Comparison of ENCODE assay signal across 9 mouse cellular contexts in genomic region chr16:17723325-17723626, GRCm38 (mm10). TPM values are rescaled to one million over a fixed set of nuclear protein-coding genes. Genes with fewer than 3 reads are reported as not detected.
DNase-seq lines count a peak whose midpoint lies in the region; ATAC-seq lines count a peak whose summit lies in the region.
"Had no signal": no experiment of that assay in that cellular context is flagged by ENCODE, and none has a peak within 500 bp of the region (broad histone marks: within the 10 kb centered on the region; RNA-seq: fewer than 3 reads in every experiment).

No protein-coding gene starts in this region.

- no peak for ATAC-seq in forebrain, embryonic 14.5 days
- no peak for ATAC-seq in liver, embryonic 11.5 days (replicated peaks; ENCODE audit: low FRiP score)
- no peak for ATAC-seq in hindbrain, embryonic 14.5 days (ENCODE audit: low FRiP score)
- no peak for ATAC-seq in midbrain, embryonic 14.5 days (ENCODE audit: low FRiP score, low TSS enrichment)

- 82% methylated on average over 1 of the region's 1 CpGs for WGBS in forebrain, embryonic 10.5 days
- WGBS in forebrain, embryonic 14.5 days = 84% methylated on average over 1 of the region's 1 CpGs
- WGBS in liver, embryonic 11.5 days = 82% methylated on average over 1 of the region's 1 CpGs
- WGBS in hindbrain, embryonic 14.5 days = 90% methylated on average over 1 of the region's 1 CpGs
- 96% methylated on average over 1 of the region's 1 CpGs for WGBS in midbrain, embryonic 14.5 days

- no peaks in the 10 kb centered on the region for H3K9me3 ChIP-seq in forebrain, embryonic 10.5 days
- H3K9me3 ChIP-seq in forebrain, embryonic 14.5 days (replicated peaks; ENCODE audit: control insufficient read depth, low read length) = no peaks in the 10 kb centered on the region
- H3K9me3 ChIP-seq in liver, embryonic 11.5 days (ENCODE audit: control insufficient read depth, low read length) = no peaks in the 10 kb centered on the region
- no peaks in the 10 kb centered on the region for H3K9me3 ChIP-seq in hindbrain, embryonic 14.5 days (ENCODE audit: control insufficient read depth, low read length)
- H3K9me3 ChIP-seq in midbrain, embryonic 14.5 days (ENCODE audit: control insufficient read depth, low read length) = no peaks in the 10 kb centered on the region
- H3K9me3 ChIP-seq: limb, embryonic 15.5 days had no signal

- no peak for DNase-seq in forebrain, embryonic 10.5 days (ENCODE audit: extremely low spot score, low spot score)
- no peak for DNase-seq in forebrain, embryonic 14.5 days (ENCODE audit: low spot score)
- no peak for DNase-seq in liver, embryonic 11.5 days (ENCODE audit: low spot score)
- DNase-seq in liver = no peak
- DNase-seq in hindbrain, embryonic 14.5 days (ENCODE audit: low spot score) = no peak
- DNase-seq in midbrain, embryonic 14.5 days = peak; percentile 9
- no peak for DNase-seq in thymus, postnatal 14 days
- DNase-seq in cerebellum, postnatal 14 days = no peak

- H3K36me3 ChIP-seq in forebrain, embryonic 10.5 days (replicated peaks) = peaks cover 3% of the 10 kb centered on the region; the same call in 1 of the 2 replicates
- no peaks in the 10 kb centered on the region for H3K36me3 ChIP-seq in forebrain, embryonic 14.5 days (ENCODE audit: control insufficient read depth, insufficient read depth, low read length)
- H3K36me3 ChIP-seq in liver, embryonic 11.5 days (ENCODE audit: control insufficient read depth, insufficient read depth, low read length) = no peaks in the 10 kb centered on the region
- H3K36me3 ChIP-seq in hindbrain, embryonic 14.5 days (replicated peaks; ENCODE audit: control insufficient read depth, insufficient read depth) = no peaks in the 10 kb centered on the region
- H3K36me3 ChIP-seq in midbrain, embryonic 14.5 days (ENCODE audit: control insufficient read depth, insufficient read depth, low read length) = no peaks in the 10 kb centered on the region
- H3K36me3 ChIP-seq: limb, embryonic 15.5 days had no signal

- no peaks in the 10 kb centered on the region for H3K27me3 ChIP-seq in forebrain, embryonic 10.5 days (ENCODE audit: poor library complexity, severe bottlenecking)
- no peaks in the 10 kb centered on the region for H3K27me3 ChIP-seq in forebrain, embryonic 14.5 days (replicated peaks; ENCODE audit: control insufficient read depth, insufficient read depth, low read length)
- H3K27me3 ChIP-seq in liver, embryonic 11.5 days (replicated peaks; ENCODE audit: control insufficient read depth, insufficient read depth, low read length) = no peaks in the 10 kb centered on the region
- H3K27me3 ChIP-seq in hindbrain, embryonic 14.5 days (ENCODE audit: control insufficient read depth, insufficient read depth, low read length) = no peaks in the 10 kb centered on the region
- no peaks in the 10 kb centered on the region for H3K27me3 ChIP-seq in midbrain, embryonic 14.5 days (ENCODE audit: control insufficient read depth, insufficient read depth, low read length)
- H3K27me3 ChIP-seq: limb, embryonic 15.5 days had no signal

- H3K9ac ChIP-seq in forebrain, embryonic 14.5 days (ENCODE audit: low read length) = no peak overlapping the region
- H3K9ac ChIP-seq in liver, embryonic 11.5 days (ENCODE audit: low read depth, low read length) = no peak overlapping the region
- no peak overlapping the region for H3K9ac ChIP-seq in hindbrain, embryonic 14.5 days
- no peak overlapping the region for H3K9ac ChIP-seq in midbrain, embryonic 14.5 days (replicated peaks; ENCODE audit: low read length)

- H3K27ac ChIP-seq in forebrain, embryonic 10.5 days = peak overlapping the region; percentile 90; the same call in 1 of the 2 replicates
- no peak overlapping the region for H3K27ac ChIP-seq in forebrain, embryonic 14.5 days (ENCODE audit: low read depth, low read length)
- H3K27ac ChIP-seq in liver, embryonic 11.5 days (ENCODE audit: low read depth, low read length) = no peak overlapping the region
- H3K27ac ChIP-seq in hindbrain, embryonic 14.5 days = no peak overlapping the region
- no peak overlapping the region for H3K27ac ChIP-seq in midbrain, embryonic 14.5 days (replicated peaks; ENCODE audit: low read depth, low read length)

- no peak overlapping the region; the same call in 1 of the 2 replicates for H3K4me2 ChIP-seq in forebrain, embryonic 14.5 days (ENCODE audit: low read length)
- H3K4me2 ChIP-seq in liver, embryonic 11.5 days = peak overlapping the region; percentile 44; the same call in 1 of the 2 replicates
- H3K4me2 ChIP-seq in hindbrain, embryonic 14.5 days (replicated peaks) = peak overlapping the region; percentile 94
- peak overlapping the region; percentile 94 for H3K4me2 ChIP-seq in midbrain, embryonic 14.5 days (ENCODE audit: low read length)

- peaks cover 32% of the 10 kb centered on the region for H3K4me1 ChIP-seq in forebrain, embryonic 10.5 days
- peaks cover 13% of the 10 kb centered on the region for H3K4me1 ChIP-seq in forebrain, embryonic 14.5 days (ENCODE audit: control insufficient read depth, insufficient read depth, low read length)
- H3K4me1 ChIP-seq in liver, embryonic 11.5 days (replicated peaks; ENCODE audit: control insufficient read depth, insufficient read depth, low read length) = peaks cover 19% of the 10 kb centered on the region
- H3K4me1 ChIP-seq in hindbrain, embryonic 14.5 days (replicated peaks; ENCODE audit: control insufficient read depth, insufficient read depth, low read length) = peaks cover 13% of the 10 kb centered on the region
- H3K4me1 ChIP-seq in midbrain, embryonic 14.5 days (ENCODE audit: control insufficient read depth, insufficient read depth, low read length) = peaks cover 11% of the 10 kb centered on the region

- peak overlapping the region; percentile 66 for H3K4me3 ChIP-seq in forebrain, embryonic 10.5 days
- H3K4me3 ChIP-seq in forebrain, embryonic 14.5 days (ENCODE audit: low read depth, low read length) = no peak overlapping the region
- H3K4me3 ChIP-seq in liver, embryonic 11.5 days (ENCODE audit: low read depth, low read length) = 0 out of 2 replicates have a peak overlapping the region, but pooled peaks have one; percentile 61
- H3K4me3 ChIP-seq in hindbrain, embryonic 14.5 days (replicated peaks; ENCODE audit: low read length) = peak overlapping the region; percentile 93; the same call in 1 of the 2 replicates
- peak overlapping the region; percentile 89; the same call in 1 of the 2 replicates for H3K4me3 ChIP-seq in midbrain, embryonic 14.5 days (replicated peaks; ENCODE audit: low read depth, low read length)

RNA-seq across cellular contexts. Expression of gene Med15, which starts 9.4 kb away (rescaled TPM):
- polyA plus RNA-seq in forebrain, embryonic 10.5 days (2016; fragmentation: Nextera tagmentation; extraction: Ambion mirVana) = 47.4 and 47.5 TPM in 2 replicates
- 23.4 and 31.8 TPM in 2 replicates for polyA plus RNA-seq in forebrain, embryonic 14.5 days (2014; fragmentation: Nextera tagmentation; extraction: Ambion mirVana)
- polyA plus RNA-seq in liver, embryonic 11.5 days (2014; fragmentation: Nextera tagmentation; extraction: Ambion mirVana) = 44.8 and 46.7 TPM in 2 replicates
- 38.2 and 42.0 TPM in 2 replicates for polyA plus RNA-seq in hindbrain, embryonic 14.5 days (2014; fragmentation: Nextera tagmentation; extraction: Ambion mirVana)
- 37.2 and 39.8 TPM in 2 replicates for polyA plus RNA-seq in midbrain, embryonic 14.5 days (2014; fragmentation: Nextera tagmentation; extraction: Ambion mirVana)

RNA-seq across cellular contexts. Expression of gene Klhl22, which starts 36.1 kb away (rescaled TPM):
- polyA plus RNA-seq in forebrain, embryonic 10.5 days (2016; fragmentation: Nextera tagmentation; extraction: Ambion mirVana) = 55.4 and 59.1 TPM in 2 replicates
- 68.2 and 71.9 TPM in 2 replicates for polyA plus RNA-seq in forebrain, embryonic 14.5 days (2014; fragmentation: Nextera tagmentation; extraction: Ambion mirVana)
- polyA plus RNA-seq in liver, embryonic 11.5 days (2014; fragmentation: Nextera tagmentation; extraction: Ambion mirVana) = 47.5 and 49.3 TPM in 2 replicates
- 82.1 and 96.0 TPM in 2 replicates for polyA plus RNA-seq in hindbrain, embryonic 14.5 days (2014; fragmentation: Nextera tagmentation; extraction: Ambion mirVana)
- polyA plus RNA-seq in midbrain, embryonic 14.5 days (2014; fragmentation: Nextera tagmentation; extraction: Ambion mirVana) = 75.5 and 75.6 TPM in 2 replicates
